Mouse (Mus musculus) forebrain, embryonic 12.5 days (tissue): Measurements from ENCODE around the gene Xylt1. TPM values are rescaled to one million over a fixed set of nuclear protein-coding genes. Genes with fewer than 3 reads are reported as not detected.

ENCODE experiments used
- ATAC-seq: fragments of 200-750 bp; cut with Nextera tagmentation; 2 replicates; pipeline ENCODE4 v1.8.0; 2017; ENCODE audit warnings: moderate TSS enrichment; ENCODE audit not compliant: low FRiP score
- H3K27ac ChIP-seq: fragments of 300-500 bp; sonication (generic); 2 replicates; pipeline ENCODE4 v1.5.1; 2016; ENCODE audit warnings: mild to moderate bottlenecking
- H3K27me3 ChIP-seq: fragments of 300-500 bp; sonication (generic); 2 replicates; pipeline ENCODE4 v1.6.1; 2016; ENCODE audit warnings: mild to moderate bottlenecking
- H3K36me3 ChIP-seq: fragments of 300-500 bp; sonication (generic); replicated peaks from 2 replicates; pipeline ENCODE4 v1.6.1; 2016; ENCODE audit warnings: mild to moderate bottlenecking
- H3K4me1 ChIP-seq: fragments of 300-500 bp; sonication (generic); 2 replicates; pipeline ENCODE4 v1.6.1; 2016
- H3K4me2 ChIP-seq: fragments of 300-500 bp; sonication (generic); 2 replicates; pipeline ENCODE4 v1.6.1; 2016; ENCODE audit warnings: mild to moderate bottlenecking, moderate library complexity
- H3K4me3 ChIP-seq: fragments of 300-500 bp; sonication (generic); replicated peaks from 2 replicates; pipeline ENCODE4 v1.5.1; 2016; ENCODE audit warnings: mild to moderate bottlenecking
- H3K9ac ChIP-seq: fragments of 300-500 bp; sonication (generic); 2 replicates; pipeline ENCODE4 v1.6.1; 2016; ENCODE audit warnings: mild to moderate bottlenecking
- H3K9me3 ChIP-seq: fragments of 300-500 bp; sonication (generic); 2 replicates; pipeline ENCODE4 v1.6.1; 2016
- WGBS: fragments of 180-500 bp; shearing (Covaris S2); methylation state at CpG from one replicate; pipeline ENCODE4 v1.1.7; 2016; 5-methylcytosine and 5-hydroxymethylcytosine counted together
- polyA plus RNA-seq: library from polyadenylated mRNA; unstranded; fragments of >200 nt; fragmentation: Nextera tagmentation; extraction: Ambion mirVana; gene quantifications from 2 replicates; pipeline ENCODE4 v1.2.1, GENCODE M21; 2016

Xylt1 gene
- polyA plus RNA-seq, 1 experiment from 2014 or later = 5.0 TPM

DNA sequence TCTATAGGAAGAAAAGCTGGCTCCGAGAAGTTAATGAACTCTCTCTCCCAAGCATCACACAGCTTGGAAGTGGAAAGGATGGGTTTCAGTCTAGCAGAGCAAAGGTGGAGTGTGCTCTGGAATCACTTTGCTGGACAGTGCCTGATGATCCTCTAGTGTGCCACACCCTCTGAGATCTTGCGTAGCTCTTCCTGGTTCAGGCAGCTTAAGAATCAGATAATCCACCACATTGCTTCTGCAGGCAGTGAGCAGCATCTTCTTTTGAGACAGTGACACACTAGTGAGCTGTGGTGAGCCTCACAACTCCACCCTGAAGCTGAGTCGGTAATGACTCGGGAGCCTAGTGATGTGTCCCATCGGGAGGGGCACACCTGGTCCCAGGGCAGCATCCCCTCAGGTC is 159.2 kb downstream of the Xylt1 start:
- WGBS = 88% methylated on average over 5 of the region's 5 CpGs
- no peak overlapping the region for H3K4me3 ChIP-seq
- no peak for ATAC-seq
- H3K27me3 ChIP-seq = 0 out of 2 replicates have a peak, but pooled peaks cover 2% of the 10 kb centered on the region
- no peak overlapping the region for H3K4me2 ChIP-seq
- no peak overlapping the region for H3K27ac ChIP-seq
- no peak overlapping the region for H3K9ac ChIP-seq
- H3K36me3 ChIP-seq = no peaks in the 10 kb centered on the region
- no peaks in the 10 kb centered on the region for H3K9me3 ChIP-seq
- H3K4me1 ChIP-seq = peaks cover 18% of the 10 kb centered on the region

DNA sequence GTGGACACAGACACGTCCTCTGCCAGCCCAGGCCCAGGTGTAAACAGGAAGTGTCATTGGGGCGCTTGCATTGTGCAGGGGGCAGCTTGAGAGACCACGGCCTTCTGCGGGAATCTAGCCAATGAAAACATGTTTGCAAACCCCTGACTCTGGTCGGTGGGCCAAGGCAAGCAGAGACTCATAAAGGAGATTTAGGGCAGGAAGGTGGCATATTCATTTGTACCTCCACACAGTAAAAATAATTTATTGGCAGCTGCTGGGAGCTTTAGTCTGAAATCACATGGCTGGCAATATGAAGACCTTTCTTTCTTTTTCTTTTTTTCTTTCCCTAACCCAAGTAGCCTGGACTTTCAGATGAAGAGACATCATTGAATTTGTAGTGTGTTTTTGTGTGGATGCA is 159.6 kb downstream of the Xylt1 start:
- Histone ChIP-seq H3K27me3 (0 out of 2 replicates have a peak, but pooled peaks cover 2% of the 10 kb centered on the region), H3K4me2 (no peak overlapping the region), H3K36me3 (no peaks in the 10 kb centered on the region), H3K4me1 (peaks cover 18% of the 10 kb centered on the region), H3K4me3 (no peak overlapping the region), H3K9me3 (no peaks in the 10 kb centered on the region), H3K9ac (no peak overlapping the region), H3K27ac (no peak overlapping the region)
- no peak for ATAC-seq
- 76% methylated on average over 5 of the region's 5 CpGs for WGBS

DNA sequence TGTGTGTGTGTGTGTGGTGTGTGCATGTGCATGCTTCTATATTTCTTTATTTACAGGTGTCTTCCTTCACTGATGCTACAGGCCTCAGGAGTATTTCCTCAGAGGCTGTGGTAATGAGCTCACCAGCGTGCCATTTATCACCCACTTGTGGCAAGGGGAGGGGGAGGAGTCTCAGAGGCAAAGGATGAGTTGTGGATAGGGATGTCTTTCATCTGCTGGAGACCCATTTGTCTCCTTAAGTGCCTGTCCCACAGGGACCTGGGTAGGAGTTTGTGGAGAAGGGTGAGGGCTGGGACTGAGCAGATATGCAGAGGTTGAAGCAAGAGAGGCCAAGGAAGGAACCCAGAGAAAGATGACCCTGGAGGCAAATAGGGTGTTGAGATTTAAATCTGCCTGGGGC is 160.3 kb downstream of the Xylt1 start:
- Histone ChIP-seq H3K27me3 (0 out of 2 replicates have a peak, but pooled peaks cover 2% of the 10 kb centered on the region), H3K9ac (no peak overlapping the region), H3K27ac (no peak overlapping the region), H3K4me3 (no peak overlapping the region), H3K9me3 (no peaks in the 10 kb centered on the region), H3K36me3 (no peaks in the 10 kb centered on the region), H3K4me1 (peaks cover 18% of the 10 kb centered on the region), H3K4me2 (no peak overlapping the region)
- 65% methylated on average over 1 of the region's 1 CpGs for WGBS
- ATAC-seq = no peak

DNA sequence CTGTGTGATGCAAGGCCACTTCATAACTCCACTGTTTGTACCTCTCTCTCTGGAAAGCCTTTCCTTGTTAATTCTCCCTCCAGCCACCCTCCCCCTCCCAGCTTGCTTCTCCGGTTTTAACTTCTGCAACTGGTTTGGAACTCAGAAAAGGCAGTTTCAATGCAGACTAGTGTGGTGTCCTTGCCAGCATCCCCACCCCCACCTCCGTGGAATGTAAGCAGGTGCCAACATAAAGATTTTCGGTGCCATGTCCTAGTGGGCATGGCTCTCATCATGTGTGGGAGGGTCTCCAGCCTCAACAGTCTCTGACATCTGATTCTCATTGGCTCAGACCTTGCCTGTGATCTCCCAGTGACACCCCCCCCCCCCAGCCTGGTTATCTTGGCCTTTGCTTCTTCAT is 160.9 kb downstream of the Xylt1 start:
- 77% methylated on average over 3 of the region's 3 CpGs for WGBS
- Histone ChIP-seq H3K27me3 (0 out of 2 replicates have a peak, but pooled peaks cover 2% of the 10 kb centered on the region), H3K4me1 (peaks cover 18% of the 10 kb centered on the region), H3K9ac (no peak overlapping the region), H3K36me3 (no peaks in the 10 kb centered on the region), H3K4me2 (no peak overlapping the region), H3K4me3 (no peak overlapping the region), H3K27ac (no peak overlapping the region), H3K9me3 (no peaks in the 10 kb centered on the region)
- ATAC-seq = no peak

DNA sequence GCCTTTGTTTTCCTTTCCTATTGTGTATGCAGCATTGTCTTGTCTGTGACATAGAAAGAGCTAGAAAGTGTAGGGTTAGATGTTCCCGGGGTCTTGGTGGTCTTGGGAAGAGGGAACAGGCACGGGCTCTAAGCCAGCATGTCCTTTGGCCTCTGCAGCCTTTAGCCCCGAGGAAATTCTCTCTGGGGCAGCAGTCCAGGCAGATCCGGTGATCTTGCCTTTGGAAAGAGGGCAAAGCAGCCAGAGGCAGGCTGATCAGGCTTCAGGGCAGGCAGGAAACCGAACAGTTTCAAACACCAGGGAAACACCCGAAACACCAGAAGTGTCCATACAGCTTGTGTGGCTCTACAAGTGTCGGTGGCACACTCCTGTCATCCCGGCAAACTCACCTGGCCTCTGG is 162.3 kb downstream of the Xylt1 start:
- H3K4me2 ChIP-seq = no peak overlapping the region
- no peak overlapping the region for H3K4me3 ChIP-seq
- WGBS = 54% methylated on average over 8 of the region's 8 CpGs
- no peak for ATAC-seq
- no peaks in the 10 kb centered on the region for H3K36me3 ChIP-seq
- H3K9ac ChIP-seq = no peak overlapping the region
- H3K4me1 ChIP-seq = peaks cover 19% of the 10 kb centered on the region
- H3K27ac ChIP-seq = no peak overlapping the region
- H3K27me3 ChIP-seq = 0 out of 2 replicates have a peak, but pooled peaks cover 2% of the 10 kb centered on the region
- no peaks in the 10 kb centered on the region for H3K9me3 ChIP-seq

DNA sequence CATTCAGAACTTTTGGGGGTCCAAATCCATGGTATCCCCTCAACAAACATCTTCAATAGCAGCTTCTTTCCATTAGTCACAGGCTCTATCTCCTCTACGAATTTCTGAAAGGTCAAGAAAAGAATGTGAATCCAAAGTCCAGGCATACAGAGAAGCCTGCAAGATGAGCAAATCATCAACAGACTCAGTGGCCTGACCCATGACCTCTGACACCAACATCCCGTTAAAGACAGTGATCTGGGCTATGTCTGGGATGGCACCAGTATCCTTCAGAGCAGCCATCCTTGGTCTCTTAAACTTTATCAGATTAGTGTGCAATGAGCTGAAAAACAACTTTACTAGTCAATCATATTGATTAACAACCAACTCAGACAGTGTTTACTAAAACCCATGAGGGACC is 163.3 kb downstream of the Xylt1 start:
- no peak overlapping the region for H3K4me3 ChIP-seq
- no peaks in the 10 kb centered on the region for H3K9me3 ChIP-seq
- WGBS = 55% methylated on average over 2 of the region's 2 CpGs
- H3K36me3 ChIP-seq = no peaks in the 10 kb centered on the region
- no peak overlapping the region for H3K9ac ChIP-seq
- H3K27me3 ChIP-seq = peaks cover 7% of the 10 kb centered on the region; the same call in 1 of the 2 replicates
- no peak overlapping the region for H3K27ac ChIP-seq
- ATAC-seq = no peak
- H3K4me1 ChIP-seq = peaks cover 23% of the 10 kb centered on the region
- no peak overlapping the region for H3K4me2 ChIP-seq

DNA sequence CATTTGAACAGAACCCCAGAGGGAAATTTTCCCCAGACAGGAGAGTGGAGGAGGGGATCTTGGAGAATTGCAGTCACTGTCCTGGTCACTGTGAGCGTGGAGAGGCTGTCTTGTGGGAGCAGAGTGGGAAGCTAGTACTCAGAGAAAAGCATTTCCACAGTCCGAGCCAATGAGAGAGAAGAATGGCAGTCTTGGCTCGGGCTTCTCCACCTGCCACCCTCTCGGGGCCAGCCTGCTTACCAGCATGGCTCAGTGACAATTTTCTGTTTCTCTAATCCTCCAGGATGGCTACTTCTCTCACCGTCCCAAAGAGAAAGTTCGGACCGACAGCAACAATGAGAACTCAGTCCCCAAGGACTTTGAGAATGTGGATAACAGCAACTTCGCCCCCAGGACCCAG is 167.5 kb downstream of the Xylt1 start:
- Histone ChIP-seq H3K4me2 (no peak overlapping the region), H3K9me3 (no peaks in the 10 kb centered on the region), H3K27me3 (peaks cover 24% of the 10 kb centered on the region; the same call in 1 of the 2 replicates), H3K36me3 (0 out of 2 replicates have a peak, but pooled peaks cover 6% of the 10 kb centered on the region), H3K4me1 (peaks cover 29% of the 10 kb centered on the region), H3K9ac (no peak overlapping the region), H3K27ac (no peak overlapping the region), H3K4me3 (no peak overlapping the region)
- ATAC-seq = no peak
- whole genome bisulfite sequencing = 73% methylated on average over 8 of the region's 8 CpGs

DNA sequence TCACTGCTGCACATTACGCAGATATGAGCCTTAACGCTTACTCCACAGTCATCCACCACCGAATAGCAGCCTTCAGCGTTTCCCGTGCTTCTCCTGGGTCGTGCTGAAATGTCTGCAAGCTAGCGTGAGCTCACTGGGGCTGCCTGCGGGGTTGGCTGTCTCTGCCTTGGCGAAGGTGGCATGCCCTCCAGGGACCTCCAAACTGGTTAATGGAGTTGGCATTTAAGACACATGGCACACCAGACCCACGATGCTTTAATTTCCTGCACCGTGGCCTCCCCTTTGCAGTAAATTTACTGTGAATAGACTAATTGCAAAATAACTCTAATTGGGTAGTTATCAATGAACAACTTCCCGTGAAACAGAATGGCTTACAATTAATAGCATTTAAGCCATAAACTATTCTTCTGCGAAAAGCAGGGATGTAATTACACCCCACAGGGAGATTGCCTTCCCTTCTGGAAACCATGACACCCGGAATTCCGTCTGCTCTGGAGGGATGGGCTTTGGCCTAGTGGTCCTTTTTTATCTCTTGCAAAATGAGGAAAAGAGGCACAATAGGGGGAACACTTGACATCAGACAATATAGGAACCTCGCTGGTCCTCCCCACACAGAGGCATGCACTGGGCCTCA is 170.3 kb downstream of the Xylt1 start:
- peak; percentile 63; the same call in 1 of the 2 replicates for ATAC-seq
- Histone ChIP-seq H3K36me3 (0 out of 2 replicates have a peak, but pooled peaks cover 6% of the 10 kb centered on the region), H3K4me3 (no peak overlapping the region), H3K4me1 (peaks cover 34% of the 10 kb centered on the region), H3K27me3 (peaks cover 26% of the 10 kb centered on the region; the same call in 1 of the 2 replicates), H3K9ac (no peak overlapping the region), H3K4me2 (no peak overlapping the region), H3K27ac (no peak overlapping the region), H3K9me3 (no peaks in the 10 kb centered on the region)
- WGBS = 49% methylated on average over 16 of the region's 16 CpGs

DNA sequence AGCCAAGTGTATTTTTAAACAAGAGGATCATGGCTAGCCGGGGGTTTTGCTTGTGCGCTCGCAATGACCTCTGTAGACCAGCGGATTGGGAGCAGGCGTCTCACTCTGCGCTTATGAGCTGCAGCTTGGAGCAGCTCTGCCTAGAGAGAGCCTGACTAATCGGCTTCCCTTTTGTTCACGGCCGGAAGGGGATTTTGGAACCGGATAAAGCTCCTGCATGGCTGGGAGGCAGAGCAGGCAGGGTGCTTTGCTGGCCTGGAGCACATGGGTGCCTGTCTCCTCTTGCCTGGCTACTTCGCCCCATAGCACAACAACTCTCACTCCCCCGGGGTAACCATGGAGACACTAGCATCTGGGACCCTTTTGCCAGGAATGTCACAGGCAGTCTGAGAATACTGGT is 172.4 kb downstream of the Xylt1 start:
- no peak overlapping the region for H3K4me2 ChIP-seq
- no peak overlapping the region for H3K27ac ChIP-seq
- peaks cover 48% of the 10 kb centered on the region for H3K4me1 ChIP-seq
- H3K27me3 ChIP-seq = peaks cover 26% of the 10 kb centered on the region; the same call in 1 of the 2 replicates
- WGBS = 38% methylated on average over 12 of the region's 12 CpGs
- no peak for ATAC-seq
- no peaks in the 10 kb centered on the region for H3K9me3 ChIP-seq
- H3K9ac ChIP-seq = no peak overlapping the region
- H3K4me3 ChIP-seq = no peak overlapping the region
- 0 out of 2 replicates have a peak, but pooled peaks cover 6% of the 10 kb centered on the region for H3K36me3 ChIP-seq

DNA sequence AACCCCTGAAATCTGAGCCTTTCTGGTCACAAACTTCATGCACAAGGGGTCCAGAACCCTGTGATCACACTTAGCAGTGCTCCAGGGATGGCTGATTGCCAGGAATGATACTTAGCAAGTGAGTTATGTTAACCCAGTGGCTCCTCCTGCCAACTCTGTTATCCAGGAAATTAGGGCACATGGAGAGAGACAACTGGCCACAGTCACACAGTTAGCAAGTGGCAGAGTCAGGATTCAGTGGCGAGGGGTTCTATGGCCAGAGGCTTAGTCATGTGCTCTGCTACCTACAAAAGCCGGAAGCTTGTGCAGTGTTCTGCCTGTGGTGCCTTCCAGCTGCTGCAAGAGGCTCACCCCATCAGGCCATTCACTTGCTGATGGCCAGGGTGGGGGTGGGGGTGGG is 175.0 kb downstream of the Xylt1 start:
- H3K4me3 ChIP-seq = no peak overlapping the region
- ATAC-seq = no peak
- 71% methylated on average over 2 of the region's 2 CpGs for WGBS
- peaks cover 15% of the 10 kb centered on the region; the same call in 1 of the 2 replicates for H3K27me3 ChIP-seq
- no peak overlapping the region for H3K27ac ChIP-seq
- no peak overlapping the region for H3K9ac ChIP-seq
- H3K4me2 ChIP-seq = no peak overlapping the region
- H3K36me3 ChIP-seq = 0 out of 2 replicates have a peak, but pooled peaks cover 6% of the 10 kb centered on the region
- H3K9me3 ChIP-seq = no peaks in the 10 kb centered on the region
- H3K4me1 ChIP-seq = peaks cover 43% of the 10 kb centered on the region

DNA sequence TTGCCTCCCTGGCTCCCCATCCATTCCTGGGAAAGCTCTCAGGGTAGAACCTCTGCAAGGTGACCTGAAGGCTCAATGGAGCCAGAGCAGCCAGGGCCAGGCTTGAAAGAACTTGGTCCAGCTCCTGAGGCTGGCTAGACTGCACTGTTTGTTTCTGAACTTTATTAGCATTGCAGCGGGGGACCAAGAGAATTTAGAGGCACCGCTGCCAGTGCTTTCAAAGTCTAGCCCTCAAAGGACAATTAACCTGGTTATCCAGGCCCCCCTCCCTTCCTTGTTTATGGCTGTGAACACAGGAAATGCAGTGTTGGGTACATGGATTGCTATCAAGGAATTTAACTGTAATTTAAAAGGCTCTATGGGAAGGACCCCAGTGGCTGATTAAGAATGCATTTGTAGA is 177.4 kb downstream of the Xylt1 start:
- peaks cover 3% of the 10 kb centered on the region; the same call in 1 of the 2 replicates for H3K27me3 ChIP-seq
- H3K27ac ChIP-seq = no peak overlapping the region
- WGBS = 48% methylated on average over 2 of the region's 2 CpGs
- peaks cover 26% of the 10 kb centered on the region for H3K4me1 ChIP-seq
- no peak overlapping the region for H3K9ac ChIP-seq
- no peaks in the 10 kb centered on the region for H3K9me3 ChIP-seq
- 0 out of 2 replicates have a peak, but pooled peaks cover 3% of the 10 kb centered on the region for H3K36me3 ChIP-seq
- no peak overlapping the region for H3K4me2 ChIP-seq
- no peak overlapping the region for H3K4me3 ChIP-seq
- no peak for ATAC-seq

DNA sequence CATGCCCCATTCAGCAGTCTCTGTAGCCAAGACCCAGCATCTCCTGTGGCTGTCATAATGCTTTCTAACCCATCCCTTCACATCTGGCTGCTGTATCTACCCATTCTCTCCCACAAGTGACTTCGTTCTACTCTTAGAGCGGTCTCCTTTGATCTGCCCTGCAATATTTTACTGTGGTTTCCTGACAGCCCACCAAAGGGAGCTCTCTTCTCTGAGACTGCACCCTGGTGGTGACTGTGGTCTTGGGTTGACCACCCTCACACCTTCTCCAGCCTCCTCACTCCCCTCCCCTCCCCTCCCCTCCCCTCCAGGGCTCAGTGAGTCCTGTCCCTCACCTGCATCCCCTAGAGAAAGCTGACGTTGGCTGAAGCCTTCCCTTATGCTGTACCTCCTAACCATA is 178.3 kb downstream of the Xylt1 start:
- Histone ChIP-seq H3K27ac (no peak overlapping the region), H3K27me3 (no peaks in the 10 kb centered on the region), H3K9ac (no peak overlapping the region), H3K36me3 (0 out of 2 replicates have a peak, but pooled peaks cover 3% of the 10 kb centered on the region), H3K4me1 (peaks cover 21% of the 10 kb centered on the region), H3K9me3 (no peaks in the 10 kb centered on the region), H3K4me3 (no peak overlapping the region), H3K4me2 (no peak overlapping the region)
- WGBS = 86% methylated on average over 3 of the region's 3 CpGs
- ATAC-seq = no peak

DNA sequence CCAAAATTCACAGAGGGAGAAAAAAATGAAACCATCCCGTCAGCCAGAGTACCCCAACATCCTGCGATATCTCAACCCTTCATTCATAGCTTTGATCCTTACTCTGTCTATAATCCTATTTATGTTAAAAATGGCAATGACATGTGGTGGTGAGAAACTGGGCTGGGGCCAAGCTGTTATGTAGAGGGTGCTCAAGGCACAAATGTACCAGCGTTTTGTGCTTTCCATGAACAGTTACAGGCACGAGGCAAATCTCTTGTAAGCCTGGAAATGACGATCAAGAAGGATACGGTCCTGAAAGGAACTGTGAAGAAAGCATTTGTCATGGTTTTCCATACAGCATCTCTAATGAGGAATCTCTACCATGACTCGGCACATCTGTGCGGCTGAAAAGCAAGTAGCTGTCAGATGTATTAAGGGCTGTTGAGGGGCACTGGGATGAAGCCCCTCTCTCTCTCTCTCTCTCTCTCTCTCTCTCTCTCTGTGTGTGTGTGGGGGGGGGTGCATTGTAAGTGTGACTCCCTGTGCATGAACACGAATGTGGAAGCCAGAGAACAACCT is 183.2 kb downstream of the Xylt1 start:
- H3K27ac ChIP-seq = no peak overlapping the region
- no peaks in the 10 kb centered on the region for H3K9me3 ChIP-seq
- H3K27me3 ChIP-seq = no peaks in the 10 kb centered on the region
- 70% methylated on average over 9 of the region's 9 CpGs for WGBS
- no peak overlapping the region for H3K4me2 ChIP-seq
- H3K36me3 ChIP-seq = 0 out of 2 replicates have a peak, but pooled peaks cover 3% of the 10 kb centered on the region
- no peak for ATAC-seq
- no peak overlapping the region for H3K9ac ChIP-seq
- no peaks in the 10 kb centered on the region; the same call in 1 of the 2 replicates for H3K4me1 ChIP-seq
- no peak overlapping the region for H3K4me3 ChIP-seq
